Mouse (Mus musculus) ES-Bruce4 (cell line): ENCODE measurements around the gene Fcgr4.

Experiments used
- CTCF ChIP-seq: IDR thresholded peaks from one replicate; pipeline ENCODE4 v1.8.1; 2011; ENCODE audit warnings: low read depth, low read length
- POLR2A ChIP-seq: IDR thresholded peaks from one replicate; pipeline ENCODE4 v1.8.1; 2011; ENCODE audit warnings: low read length; ENCODE audit not compliant: insufficient read depth

DNA sequence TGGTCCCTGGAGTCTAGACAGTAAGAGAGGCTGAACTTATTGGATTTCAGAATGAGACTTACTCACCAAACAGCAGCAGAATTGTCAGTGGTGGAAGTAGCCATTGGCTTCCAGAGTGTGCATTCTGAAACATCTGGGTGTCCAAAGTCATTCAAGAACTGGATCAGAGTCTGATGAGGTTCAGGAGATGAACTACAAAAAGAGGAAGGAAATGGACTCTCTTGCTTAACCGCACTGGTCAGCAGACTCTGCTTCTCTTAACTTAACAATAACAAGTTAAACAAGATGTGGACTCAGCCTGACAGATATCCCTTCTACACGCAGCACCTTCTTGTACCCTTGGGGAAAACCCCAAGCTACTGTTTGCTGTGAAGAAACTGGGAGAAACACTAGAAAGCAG, 40.5 kb downstream of the Fcgr4 start:
- TF ChIP-seq CTCF (no peak), POLR2A (no peak)
